Mouse (Mus musculus) heart, postnatal 0 days (tissue): ENCODE measurements around the gene Gm17387.

Source experiments
- CTCF ChIP-seq: IDR thresholded peaks from 2 replicates; pipeline ENCODE4 v1.5.1; 2016; ENCODE audit warnings: antibody characterized with exemption, control low read depth, low read depth
- EP300 ChIP-seq: IDR thresholded peaks from 2 replicates; pipeline ENCODE4 v1.6.1; 2016; ENCODE audit warnings: antibody characterized with exemption, low read depth

GRCm38 (mm10) chr7:141006446-141006845 is 22.5 kb upstream of the Gm17387 start:
- TF ChIP-seq CTCF (no peak), EP300 (no peak)
